Mouse (Mus musculus): ENCODE measurements around the gene Vapb. TPM values are rescaled to one million over a fixed set of nuclear protein-coding genes. Genes with fewer than 3 reads are reported as not detected.
A peak's percentile ranks its signal among the peaks of the same experiment; 100 is the strongest.
"Not testable (repeated sequence)": the region's sequence is repeated elsewhere in the genome, so short reads cannot be mapped to it uniquely, and the experiment has no call there.

The Vapb gene
- 13.3 and 20.7 TPM in 2 replicates for polyA plus RNA-seq (2015; fragmentation: Nextera tagmentation; extraction: Ambion mirVana)

GRCm38 (mm10) chr2:173737222-173737989 is at the start of gene Vapb:
Vapb (plus strand) TSS chr2:173737511.
- Histone ChIP-seq H3K4me3 (ENCODE audit: low read length) (peak within 1 kb of the TSS; percentile 93), H3K4me2 (ENCODE audit: low read depth, low read length) (peak within 1 kb of the TSS; percentile 94), H3K9me3 (replicated peaks; ENCODE audit: control insufficient read depth, low read length) (no peaks in the 10 kb centered on the region), H3K36me3 (ENCODE audit: control insufficient read depth, insufficient read depth) (peaks cover 3% of the 10 kb centered on the region; the same call in 1 of the 2 replicates), H3K9ac (ENCODE audit: low read length) (peak within 1 kb of the TSS; percentile 95), H3K27me3 (ENCODE audit: control insufficient read depth, insufficient read depth, low read length) (no peaks in the 10 kb centered on the region), H3K4me1 (ENCODE audit: control insufficient read depth, insufficient read depth, low read length) (peaks cover 10% of the 10 kb centered on the region), H3K27ac (ENCODE audit: low read length) (peak within 1 kb of the TSS; percentile 80)
- WGBS = under 1% methylated on average over 58 of the region's 70 CpGs
- ATAC-seq (replicated peaks; ENCODE audit: extremely low read depth, insufficient read depth, low FRiP score) = peak; percentile 99

GRCm38 (mm10) chr2:173689835-173690234 is 47.5 kb upstream of the Vapb start:
- ATAC-seq (replicated peaks; ENCODE audit: extremely low read depth, insufficient read depth, low FRiP score) = no peak
- H3K9me3 ChIP-seq (replicated peaks; ENCODE audit: control insufficient read depth, low read length) = no peaks in the 10 kb centered on the region
- peaks cover 18% of the 10 kb centered on the region for H3K4me1 ChIP-seq (ENCODE audit: control insufficient read depth, insufficient read depth, low read length)
- H3K27ac ChIP-seq (ENCODE audit: low read length) = no peak overlapping the region
- H3K4me2 ChIP-seq (ENCODE audit: low read depth, low read length) = no peak overlapping the region
- H3K4me3 ChIP-seq (ENCODE audit: low read length) = no peak overlapping the region
- no peak overlapping the region for H3K9ac ChIP-seq (ENCODE audit: low read length)
- no peaks in the 10 kb centered on the region for H3K27me3 ChIP-seq (ENCODE audit: control insufficient read depth, insufficient read depth, low read length)
- H3K36me3 ChIP-seq (ENCODE audit: control insufficient read depth, insufficient read depth) = peaks cover 21% of the 10 kb centered on the region

- no peak for ATAC-seq (replicated peaks; ENCODE audit: extremely low read depth, insufficient read depth, low FRiP score)
- Histone ChIP-seq H3K9ac (ENCODE audit: low read length) (no peak overlapping the region), H3K4me2 (ENCODE audit: low read depth, low read length) (no peak overlapping the region), H3K4me1 (ENCODE audit: control insufficient read depth, insufficient read depth, low read length) (peaks cover 18% of the 10 kb centered on the region), H3K27ac (ENCODE audit: low read length) (no peak overlapping the region), H3K27me3 (ENCODE audit: control insufficient read depth, insufficient read depth, low read length) (no peaks in the 10 kb centered on the region), H3K36me3 (ENCODE audit: control insufficient read depth, insufficient read depth) (peaks cover 34% of the 10 kb centered on the region), H3K9me3 (replicated peaks; ENCODE audit: control insufficient read depth, low read length) (no peaks in the 10 kb centered on the region), H3K4me3 (ENCODE audit: low read length) (no peak overlapping the region)
- 82% methylated on average over 6 of the region's 6 CpGs for WGBS
These were observed 45.6 kb upstream of the Vapb start for GRCm38 (mm10) chr2:173691748-173692147.

GRCm38 (mm10) chr2:173692693-173693092 is 44.6 kb upstream of the Vapb start:
- Histone ChIP-seq H3K9me3 (replicated peaks; ENCODE audit: control insufficient read depth, low read length) (no peaks in the 10 kb centered on the region), H3K36me3 (ENCODE audit: control insufficient read depth, insufficient read depth) (peaks cover 40% of the 10 kb centered on the region), H3K4me1 (ENCODE audit: control insufficient read depth, insufficient read depth, low read length) (peaks cover 18% of the 10 kb centered on the region), H3K4me2 (ENCODE audit: low read depth, low read length) (no peak overlapping the region), H3K27me3 (ENCODE audit: control insufficient read depth, insufficient read depth, low read length) (no peaks in the 10 kb centered on the region), H3K9ac (ENCODE audit: low read length) (no peak overlapping the region), H3K27ac (ENCODE audit: low read length) (peak overlapping the region; percentile 49), H3K4me3 (ENCODE audit: low read length) (no peak overlapping the region)
- 42% methylated on average over 2 of the region's 2 CpGs for WGBS
- ATAC-seq (replicated peaks; ENCODE audit: extremely low read depth, insufficient read depth, low FRiP score) = peak; percentile 84

DNA sequence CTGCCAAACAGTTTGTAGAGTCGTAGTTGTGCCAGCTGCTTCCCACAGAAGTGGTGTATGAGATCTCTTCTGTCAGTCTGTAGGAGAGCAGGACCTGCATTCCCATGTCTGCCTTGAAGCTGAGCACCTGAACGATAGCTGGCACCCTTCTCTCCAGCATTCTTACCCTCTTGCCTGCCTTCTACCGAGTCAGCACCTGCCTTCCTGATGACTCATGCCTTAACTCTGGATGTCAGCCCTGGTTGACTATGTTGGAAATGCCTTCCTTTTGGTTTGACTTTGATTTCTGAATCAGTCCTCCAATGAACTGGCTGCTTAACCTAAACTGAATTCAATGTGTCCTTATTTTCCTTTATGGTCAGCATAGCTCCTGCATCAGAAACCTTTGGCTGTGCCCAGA is 38.5 kb upstream of the Vapb start:
- Histone ChIP-seq H3K4me1 (ENCODE audit: control insufficient read depth, insufficient read depth, low read length) (peaks cover 20% of the 10 kb centered on the region), H3K27me3 (ENCODE audit: control insufficient read depth, insufficient read depth, low read length) (no peaks in the 10 kb centered on the region), H3K9ac (ENCODE audit: low read length) (no peak overlapping the region), H3K9me3 (replicated peaks; ENCODE audit: control insufficient read depth, low read length) (no peaks in the 10 kb centered on the region), H3K4me3 (ENCODE audit: low read length) (no peak overlapping the region), H3K27ac (ENCODE audit: low read length) (no peak overlapping the region), H3K36me3 (ENCODE audit: control insufficient read depth, insufficient read depth) (peaks cover 42% of the 10 kb centered on the region), H3K4me2 (ENCODE audit: low read depth, low read length) (no peak overlapping the region)
- 48% methylated on average over 3 of the region's 3 CpGs for WGBS
- ATAC-seq (replicated peaks; ENCODE audit: extremely low read depth, insufficient read depth, low FRiP score) = no peak

DNA sequence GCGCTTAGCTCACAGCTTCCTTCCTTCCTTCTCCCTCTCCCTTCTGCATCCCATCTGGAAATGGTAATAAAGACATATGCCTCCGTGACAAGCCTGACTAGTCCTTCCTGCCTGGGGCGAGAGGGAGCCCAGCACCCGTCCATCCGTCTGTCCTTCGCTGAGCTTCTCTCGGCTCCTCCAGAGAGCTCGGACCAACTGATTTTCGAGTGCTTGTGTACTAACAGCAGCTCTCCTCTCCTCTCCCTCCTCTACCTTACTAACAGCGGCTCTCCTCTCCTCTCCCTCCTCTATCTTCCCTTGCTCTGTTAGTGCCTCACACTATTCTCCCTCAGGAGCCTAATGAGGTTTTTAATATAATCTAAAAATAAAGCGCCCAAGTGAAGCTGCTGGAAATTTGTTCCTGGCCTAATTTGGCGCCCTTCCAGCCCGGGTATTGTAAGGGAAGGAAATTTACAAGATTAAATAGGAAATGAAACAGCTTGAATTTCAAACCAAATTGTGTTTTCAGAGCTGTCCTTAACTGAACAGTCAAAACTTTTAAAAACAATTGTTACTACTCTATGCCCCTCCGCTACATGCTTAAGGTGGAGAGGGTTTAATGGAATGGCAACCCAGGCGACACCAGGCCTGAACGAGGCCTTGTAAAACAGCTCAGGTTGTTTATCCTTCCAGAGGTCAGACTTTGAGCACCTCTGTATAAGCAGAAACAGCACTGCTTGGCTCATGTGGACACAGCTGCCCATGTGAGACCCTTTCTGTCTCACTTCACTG is 35.0 kb upstream of the Vapb start:
- H3K27me3 ChIP-seq (ENCODE audit: control insufficient read depth, insufficient read depth, low read length) = no peaks in the 10 kb centered on the region
- no peaks in the 10 kb centered on the region for H3K9me3 ChIP-seq (replicated peaks; ENCODE audit: control insufficient read depth, low read length)
- peaks cover 25% of the 10 kb centered on the region for H3K36me3 ChIP-seq (ENCODE audit: control insufficient read depth, insufficient read depth)
- no peak overlapping the region for H3K4me2 ChIP-seq (ENCODE audit: low read depth, low read length)
- ATAC-seq (replicated peaks; ENCODE audit: extremely low read depth, insufficient read depth, low FRiP score) = peak; percentile 64
- no peak overlapping the region for H3K4me3 ChIP-seq (ENCODE audit: low read length)
- H3K9ac ChIP-seq (ENCODE audit: low read length) = no peak overlapping the region
- 43% methylated on average over 16 of the region's 16 CpGs for WGBS
- H3K27ac ChIP-seq (ENCODE audit: low read length) = peak overlapping the region; percentile 75
- peaks cover 26% of the 10 kb centered on the region for H3K4me1 ChIP-seq (ENCODE audit: control insufficient read depth, insufficient read depth, low read length)

DNA sequence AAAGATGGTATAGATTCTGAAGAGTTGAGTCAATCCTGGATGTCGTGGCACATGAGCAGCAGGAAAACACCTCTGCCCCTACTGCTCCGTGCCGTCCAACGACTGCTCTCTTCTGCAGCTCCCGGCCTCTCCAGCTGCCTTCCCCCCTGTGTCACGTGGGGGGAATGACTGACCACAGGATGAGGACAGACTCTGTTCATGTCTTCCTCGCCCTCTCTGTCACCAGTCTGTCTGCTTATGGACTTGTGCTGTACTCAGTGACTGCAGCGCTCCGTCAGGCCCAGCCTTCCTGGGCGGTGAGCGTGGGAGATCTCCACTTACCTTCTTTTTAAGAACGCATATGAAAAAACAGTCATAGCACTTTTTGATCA is 34.5 kb upstream of the Vapb start:
- Histone ChIP-seq H3K4me3 (ENCODE audit: low read length) (no peak overlapping the region), H3K9ac (ENCODE audit: low read length) (no peak overlapping the region), H3K4me1 (ENCODE audit: control insufficient read depth, insufficient read depth, low read length) (peaks cover 26% of the 10 kb centered on the region), H3K27ac (ENCODE audit: low read length) (peak overlapping the region; percentile 75), H3K36me3 (ENCODE audit: control insufficient read depth, insufficient read depth) (peaks cover 24% of the 10 kb centered on the region), H3K9me3 (replicated peaks; ENCODE audit: control insufficient read depth, low read length) (no peaks in the 10 kb centered on the region), H3K27me3 (ENCODE audit: control insufficient read depth, insufficient read depth, low read length) (no peaks in the 10 kb centered on the region), H3K4me2 (ENCODE audit: low read depth, low read length) (no peak overlapping the region)
- WGBS = 77% methylated on average over 12 of the region's 12 CpGs
- ATAC-seq (replicated peaks; ENCODE audit: extremely low read depth, insufficient read depth, low FRiP score) = no peak

GRCm38 (mm10) chr2:173705827-173706551 is 31.3 kb upstream of the Vapb start:
- H3K4me1 ChIP-seq (ENCODE audit: control insufficient read depth, insufficient read depth, low read length) = peaks cover 25% of the 10 kb centered on the region
- WGBS = 70% methylated on average over 15 of the region's 15 CpGs
- H3K9ac ChIP-seq (ENCODE audit: low read length) = no peak overlapping the region
- H3K9me3 ChIP-seq (replicated peaks; ENCODE audit: control insufficient read depth, low read length) = no peaks in the 10 kb centered on the region
- ATAC-seq (replicated peaks; ENCODE audit: extremely low read depth, insufficient read depth, low FRiP score) = no peak
- no peak overlapping the region for H3K27ac ChIP-seq (ENCODE audit: low read length)
- no peak overlapping the region for H3K4me2 ChIP-seq (ENCODE audit: low read depth, low read length)
- H3K4me3 ChIP-seq (ENCODE audit: low read length) = no peak overlapping the region
- no peaks in the 10 kb centered on the region for H3K27me3 ChIP-seq (ENCODE audit: control insufficient read depth, insufficient read depth, low read length)
- peaks cover 15% of the 10 kb centered on the region for H3K36me3 ChIP-seq (ENCODE audit: control insufficient read depth, insufficient read depth)

GRCm38 (mm10) chr2:173707626-173708025 is 29.7 kb upstream of the Vapb start:
- H3K27ac ChIP-seq (ENCODE audit: low read length); H3K4me3 ChIP-seq (ENCODE audit: low read length); H3K36me3 ChIP-seq (ENCODE audit: control insufficient read depth, insufficient read depth); H3K27me3 ChIP-seq (ENCODE audit: control insufficient read depth, insufficient read depth, low read length); H3K4me2 ChIP-seq (ENCODE audit: low read depth, low read length); H3K9me3 ChIP-seq (replicated peaks; ENCODE audit: control insufficient read depth, low read length); H3K9ac ChIP-seq (ENCODE audit: low read length); H3K4me1 ChIP-seq (ENCODE audit: control insufficient read depth, insufficient read depth, low read length); ATAC-seq (replicated peaks; ENCODE audit: extremely low read depth, insufficient read depth, low FRiP score): not testable (repeated sequence)
